Mouse (Mus musculus): ENCODE results near the gene Napa. TPM values are rescaled to one million over a fixed set of nuclear protein-coding genes. Genes with fewer than 3 reads are reported as not detected.
A peak's percentile ranks its signal among the peaks of the same experiment; 100 is the strongest.

The Napa gene
- polyA plus RNA-seq, 1 experiment from 2014 or later = 136 TPM

DNA sequence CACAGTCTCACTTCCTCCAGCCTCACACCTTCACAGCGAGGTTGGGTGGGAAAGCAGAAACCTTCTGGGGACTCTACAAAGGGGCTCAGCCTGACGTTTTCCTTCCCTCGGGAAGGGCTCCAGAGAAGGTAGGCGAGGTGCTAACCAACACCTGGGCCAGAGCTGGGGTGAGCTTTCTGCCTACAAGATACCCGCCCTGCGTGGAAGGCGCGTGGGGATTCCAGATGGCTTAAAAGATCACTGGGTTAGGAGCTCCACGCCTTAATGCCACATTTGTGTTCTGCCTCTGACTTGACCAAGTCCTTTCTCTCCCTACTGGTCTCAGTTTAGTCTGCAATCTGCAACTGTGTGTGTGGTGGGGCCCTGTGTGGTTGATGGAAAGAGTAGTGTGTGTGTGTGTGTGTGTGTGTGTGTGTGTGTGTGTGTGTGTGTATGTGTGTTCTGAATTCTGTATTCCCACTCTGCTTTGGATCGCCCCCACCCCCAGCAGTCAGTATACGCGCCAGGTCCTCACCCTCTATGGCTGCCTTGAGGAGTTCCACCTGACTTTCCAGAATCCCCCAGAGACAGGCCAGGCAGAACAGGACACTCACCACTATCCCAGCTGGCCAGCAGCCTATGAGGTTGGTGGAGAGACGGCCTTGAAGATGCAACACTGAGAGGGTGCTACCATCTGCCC lies 32.8 kb downstream of the Napa start:
- WGBS = 14% methylated on average over 13 of the region's 13 CpGs
- H3K4me1 ChIP-seq (replicated peaks; ENCODE audit: control insufficient read depth, insufficient read depth) = no peaks in the 10 kb centered on the region
- H3K9me3 ChIP-seq (ENCODE audit: control insufficient read depth, low read length) = no peaks in the 10 kb centered on the region
- H3K27me3 ChIP-seq (ENCODE audit: control insufficient read depth, insufficient read depth, low read length) = no peaks in the 10 kb centered on the region
- peaks cover under 1% of the 10 kb centered on the region; the same call in 1 of the 2 replicates for H3K36me3 ChIP-seq (ENCODE audit: control insufficient read depth, insufficient read depth, low read length)
- no peak for TF ChIP-seq CTCF (IDR thresholded peaks at IDR 0.05; ENCODE audit: low read depth)
- TF ChIP-seq EP300 (optimal IDR thresholded peaks at IDR 0.05) = no peak
- DNase-seq (ENCODE audit: low spot score) (no peak), ATAC-seq (ENCODE audit: low FRiP score, low TSS enrichment) (no peak)
- 0 out of 2 replicates have a peak overlapping the region, but pooled peaks have one; percentile 23 for H3K9ac ChIP-seq (ENCODE audit: low read length)
- H3K27ac ChIP-seq (replicated peaks) = no peak overlapping the region
- peak overlapping the region; percentile 71 for H3K4me2 ChIP-seq (replicated peaks; ENCODE audit: low read depth)
- 0 out of 2 replicates have a peak overlapping the region, but pooled peaks have one; percentile 47 for H3K4me3 ChIP-seq (ENCODE audit: low read depth, low read length)

DNA sequence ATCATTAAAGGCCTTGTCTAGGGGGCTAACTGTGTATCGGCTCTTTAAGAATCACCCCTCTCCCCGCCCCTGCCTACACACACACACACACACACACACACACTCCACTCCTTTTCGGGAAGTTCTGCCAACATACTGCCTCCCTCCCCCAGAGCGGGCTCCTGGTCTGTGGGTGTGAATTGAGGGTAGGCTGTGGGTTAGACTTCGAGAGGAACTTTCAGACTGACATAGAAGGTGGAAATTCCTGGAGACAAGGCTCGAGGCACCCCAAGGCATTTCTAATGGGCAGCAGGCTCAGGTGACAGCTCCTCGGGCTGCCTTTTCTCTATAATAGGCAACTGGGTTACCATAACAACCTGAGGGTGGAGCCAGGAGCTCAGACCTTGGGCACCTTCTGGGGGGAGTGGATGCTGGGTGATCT lies 33.9 kb downstream of the Napa start:
- WGBS = 11% methylated on average over 7 of the region's 7 CpGs
- Histone ChIP-seq H3K27me3 (ENCODE audit: control insufficient read depth, insufficient read depth, low read length) (no peaks in the 10 kb centered on the region), H3K27ac (replicated peaks) (no peak overlapping the region), H3K9me3 (ENCODE audit: control insufficient read depth, low read length) (no peaks in the 10 kb centered on the region), H3K36me3 (ENCODE audit: control insufficient read depth, insufficient read depth, low read length) (no peaks in the 10 kb centered on the region), H3K4me3 (ENCODE audit: low read depth, low read length) (no peak overlapping the region), H3K4me2 (replicated peaks; ENCODE audit: low read depth) (peak overlapping the region; percentile 31; the same call in 1 of the 2 replicates), H3K4me1 (replicated peaks; ENCODE audit: control insufficient read depth, insufficient read depth) (no peaks in the 10 kb centered on the region), H3K9ac (ENCODE audit: low read length) (no peak overlapping the region)
- DNase-seq (ENCODE audit: low spot score) (no peak), ATAC-seq (ENCODE audit: low FRiP score, low TSS enrichment) (no peak)
- no peak for TF ChIP-seq CTCF (IDR thresholded peaks at IDR 0.05; ENCODE audit: low read depth)
- no peak for TF ChIP-seq EP300 (optimal IDR thresholded peaks at IDR 0.05)

DNA sequence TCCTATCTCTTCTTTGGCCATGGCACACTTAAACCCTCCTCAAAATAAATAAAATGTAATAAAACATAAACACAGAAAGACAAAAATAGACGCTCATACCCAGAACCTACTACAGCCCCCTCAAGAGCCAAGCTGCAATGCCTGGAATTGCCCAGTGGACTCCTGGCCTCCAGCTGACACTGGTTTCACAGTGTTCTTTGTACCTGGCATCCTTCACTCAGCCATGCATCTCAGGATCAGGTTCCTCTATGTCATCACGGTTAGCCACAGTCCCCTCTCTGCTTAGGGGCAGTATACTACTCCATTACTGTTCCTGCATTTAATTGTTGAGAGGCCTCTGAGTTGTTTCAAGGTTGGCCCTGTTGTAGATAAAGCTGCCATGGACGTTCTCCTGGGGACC lies 34.7 kb downstream of the Napa start:
- 59% methylated on average over 3 of the region's 3 CpGs for WGBS
- no peak for ATAC-seq (ENCODE audit: low FRiP score, low TSS enrichment)
- H3K36me3 ChIP-seq (ENCODE audit: control insufficient read depth, insufficient read depth, low read length) = no peaks in the 10 kb centered on the region

DNA sequence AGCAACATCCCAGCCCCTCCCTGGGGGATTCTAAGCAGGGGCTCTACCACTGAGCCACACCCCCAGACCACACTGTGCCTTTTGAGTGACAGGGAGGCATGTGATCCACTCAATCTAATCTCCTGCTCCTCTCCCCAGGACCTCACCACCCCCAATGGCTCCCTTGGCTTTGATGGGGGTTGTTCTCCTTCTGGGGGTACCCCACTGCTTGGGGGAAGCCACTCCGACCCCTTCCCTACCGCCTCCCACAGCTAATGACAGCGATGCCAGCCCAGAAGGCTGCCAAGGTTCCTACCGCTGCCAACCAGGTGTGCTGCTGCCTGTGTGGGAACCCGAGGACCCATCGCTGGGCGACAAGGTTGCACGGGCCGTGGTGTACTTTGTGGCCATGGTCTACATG lies 35.4 kb downstream of the Napa start:
- Histone ChIP-seq H3K4me3 (ENCODE audit: low read depth, low read length) (no peak overlapping the region), H3K9ac (ENCODE audit: low read length) (no peak overlapping the region), H3K4me1 (replicated peaks; ENCODE audit: control insufficient read depth, insufficient read depth) (no peaks in the 10 kb centered on the region), H3K36me3 (ENCODE audit: control insufficient read depth, insufficient read depth, low read length) (no peaks in the 10 kb centered on the region), H3K4me2 (replicated peaks; ENCODE audit: low read depth) (no peak overlapping the region), H3K27ac (replicated peaks) (no peak overlapping the region), H3K27me3 (ENCODE audit: control insufficient read depth, insufficient read depth, low read length) (no peaks in the 10 kb centered on the region), H3K9me3 (ENCODE audit: control insufficient read depth, low read length) (no peaks in the 10 kb centered on the region)
- 89% methylated on average over 9 of the region's 9 CpGs for WGBS
- ATAC-seq (ENCODE audit: low FRiP score, low TSS enrichment) (no peak), DNase-seq (ENCODE audit: low spot score) (no peak)
- no peak for TF ChIP-seq EP300 (optimal IDR thresholded peaks at IDR 0.05)
- no peak for TF ChIP-seq CTCF (IDR thresholded peaks at IDR 0.05; ENCODE audit: low read depth)

More for the DNA sequence above, 34.7 kb downstream of the Napa start:
- Histone ChIP-seq H3K9ac (ENCODE audit: low read length) (no peak overlapping the region), H3K4me2 (replicated peaks; ENCODE audit: low read depth) (no peak overlapping the region), H3K4me3 (ENCODE audit: low read depth, low read length) (no peak overlapping the region), H3K9me3 (ENCODE audit: control insufficient read depth, low read length) (no peaks in the 10 kb centered on the region), H3K27me3 (ENCODE audit: control insufficient read depth, insufficient read depth, low read length) (no peaks in the 10 kb centered on the region), H3K4me1 (replicated peaks; ENCODE audit: control insufficient read depth, insufficient read depth) (no peaks in the 10 kb centered on the region), H3K27ac (replicated peaks) (no peak overlapping the region)
- DNase-seq (ENCODE audit: low spot score) = no peak
- no peak for TF ChIP-seq EP300 (optimal IDR thresholded peaks at IDR 0.05)
- no peak for TF ChIP-seq CTCF (IDR thresholded peaks at IDR 0.05; ENCODE audit: low read depth)

DNA sequence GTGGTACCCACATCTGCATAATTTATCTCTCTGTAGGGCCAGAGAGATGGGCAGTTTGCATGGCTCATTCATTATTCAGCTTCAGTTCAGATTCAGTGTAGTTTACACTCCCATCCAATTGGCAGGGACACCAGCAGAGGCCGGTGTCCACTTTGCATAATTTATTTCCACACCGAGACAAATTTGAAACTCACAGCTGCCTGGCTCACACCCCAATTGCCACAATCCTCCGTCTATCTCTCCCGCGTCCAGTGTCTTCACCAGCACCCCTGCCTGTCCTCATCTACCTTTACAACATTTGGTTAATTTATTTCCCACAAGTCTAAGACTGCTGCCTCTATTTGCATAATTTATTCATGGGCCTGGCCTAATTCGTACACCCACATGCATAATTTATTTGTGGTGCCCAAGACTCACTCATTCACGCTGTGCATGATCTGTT lies 36.7 kb downstream of the Napa start:
- no peaks in the 10 kb centered on the region for H3K36me3 ChIP-seq (ENCODE audit: control insufficient read depth, insufficient read depth, low read length)
- DNase-seq (ENCODE audit: low spot score) (no peak), ATAC-seq (ENCODE audit: low FRiP score, low TSS enrichment) (no peak)
- H3K4me3 ChIP-seq (ENCODE audit: low read depth, low read length) = no peak overlapping the region
- H3K9ac ChIP-seq (ENCODE audit: low read length) = no peak overlapping the region
- H3K4me1 ChIP-seq (replicated peaks; ENCODE audit: control insufficient read depth, insufficient read depth) = no peaks in the 10 kb centered on the region
- no peaks in the 10 kb centered on the region for H3K9me3 ChIP-seq (ENCODE audit: control insufficient read depth, low read length)
- H3K27me3 ChIP-seq (ENCODE audit: control insufficient read depth, insufficient read depth, low read length) = no peaks in the 10 kb centered on the region
- no peak overlapping the region for H3K4me2 ChIP-seq (replicated peaks; ENCODE audit: low read depth)
- WGBS = 66% methylated on average over 7 of the region's 7 CpGs
- H3K27ac ChIP-seq (replicated peaks) = no peak overlapping the region
- TF ChIP-seq CTCF (IDR thresholded peaks at IDR 0.05; ENCODE audit: low read depth) = no peak
- TF ChIP-seq EP300 (optimal IDR thresholded peaks at IDR 0.05) = no peak
